Mouse (Mus musculus) thymus, adult 18-20 months (tissue): ENCODE results near the gene Ncaph2.

ENCODE experiments used
- DNase-seq, 2 experiments: peaks; one replicate each; pipeline ENCODE4 v3.0.0; 2022; ENCODE audit warnings: mixed read lengths in 2 of 2

The Ncaph2 gene

DNA sequence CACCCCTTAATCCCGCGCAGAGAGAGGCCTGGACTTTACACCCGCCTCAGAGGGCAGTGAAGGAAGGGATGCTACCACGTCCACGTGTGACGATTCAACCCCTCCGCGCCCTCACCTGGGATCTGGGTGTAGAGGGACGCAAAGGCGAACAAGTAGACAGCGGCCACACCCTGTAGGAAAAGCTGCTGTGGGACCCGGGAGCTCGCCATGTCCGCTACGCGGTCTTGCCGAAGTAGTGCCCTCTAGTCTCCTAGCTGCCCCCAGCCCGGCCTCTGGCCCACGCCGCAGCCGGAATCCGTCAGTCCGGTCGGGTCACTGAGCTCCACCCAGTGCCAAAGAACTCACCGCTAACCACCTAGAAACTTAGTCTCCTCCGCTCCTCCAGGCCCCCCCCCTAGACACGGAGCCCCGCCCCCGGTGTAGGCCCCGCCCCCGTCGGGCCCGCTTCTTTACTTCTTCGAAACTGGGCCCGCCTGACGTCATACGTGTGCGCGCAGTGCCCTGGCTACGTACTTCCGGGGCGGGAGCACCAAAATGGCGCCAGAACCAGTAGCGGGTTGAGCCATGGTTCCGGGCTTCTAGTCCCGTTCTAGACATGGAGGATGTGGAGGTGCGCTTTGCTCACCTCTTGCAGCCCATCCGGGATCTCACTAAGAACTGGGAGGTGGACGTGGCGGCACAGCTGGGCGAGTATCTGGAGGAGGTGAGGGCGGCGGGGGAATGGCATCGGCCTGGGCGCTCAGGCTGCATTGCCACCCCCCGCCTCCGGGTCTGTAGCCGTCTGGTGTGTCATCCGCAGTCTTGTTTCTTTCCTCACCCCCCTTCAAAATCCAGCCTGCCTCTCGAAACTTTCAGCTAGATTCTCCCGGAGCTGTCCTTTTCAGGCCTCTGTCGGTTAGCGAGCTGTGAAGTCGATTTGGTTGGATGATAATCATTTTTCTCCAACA lies at the start of gene Ncaph2, which contains the start of gene Lmf2:
Ncaph2 (plus strand) TSS at position 479 of the 947 bp plus-strand sequence.
Lmf2 (minus strand) TSS at position 419 of the 947 bp plus-strand sequence.
- DNase-seq: peak; percentile 89 to 90

- no peak for DNase-seq
These were observed 49.6 kb upstream of the Ncaph2 start for GRCm38 (mm10) chr15:89305966-89306365.

GRCm38 (mm10) chr15:89307461-89307860 lies 48.1 kb upstream of the Ncaph2 start:
- DNase-seq: no peak

DNA sequence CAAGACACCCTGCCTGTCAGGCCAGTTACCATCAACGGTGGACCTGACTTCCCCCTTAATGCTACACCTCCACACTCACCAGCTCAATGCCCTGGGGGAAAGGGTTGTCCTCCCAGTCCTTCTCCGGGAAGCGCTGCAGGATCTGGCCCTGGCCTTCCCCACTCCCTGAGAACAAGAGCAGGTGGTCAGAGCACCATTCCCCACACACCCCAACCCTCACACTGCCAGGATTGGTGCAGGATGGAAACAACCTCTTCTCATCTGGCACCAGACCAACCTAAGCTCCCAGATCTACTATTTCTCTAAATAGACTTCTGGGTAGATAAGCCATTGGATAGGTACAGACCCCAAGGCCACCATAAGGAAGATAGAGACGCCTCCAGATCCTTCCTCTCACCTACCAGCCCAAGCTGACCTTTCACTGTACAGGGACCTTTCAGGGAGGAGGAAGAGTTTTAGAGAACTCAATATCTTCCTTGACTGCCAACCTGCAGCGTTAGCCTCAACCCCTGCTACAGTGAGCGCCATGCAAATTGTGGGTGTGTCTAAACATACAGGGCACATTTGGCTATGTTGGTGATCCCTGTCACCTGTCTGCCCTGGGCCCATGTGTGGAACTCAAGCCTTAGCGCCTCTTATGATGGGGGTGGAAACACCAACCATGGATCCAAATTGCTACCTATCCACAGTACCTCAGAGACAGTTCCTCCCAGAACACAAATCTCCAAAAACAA lies 46.9 kb upstream of the Ncaph2 start:
- DNase-seq: no peak

GRCm38 (mm10) chr15:89309962-89310498 lies 45.5 kb upstream of the Ncaph2 start:
- DNase-seq: peak; percentile 73 to 87

DNA sequence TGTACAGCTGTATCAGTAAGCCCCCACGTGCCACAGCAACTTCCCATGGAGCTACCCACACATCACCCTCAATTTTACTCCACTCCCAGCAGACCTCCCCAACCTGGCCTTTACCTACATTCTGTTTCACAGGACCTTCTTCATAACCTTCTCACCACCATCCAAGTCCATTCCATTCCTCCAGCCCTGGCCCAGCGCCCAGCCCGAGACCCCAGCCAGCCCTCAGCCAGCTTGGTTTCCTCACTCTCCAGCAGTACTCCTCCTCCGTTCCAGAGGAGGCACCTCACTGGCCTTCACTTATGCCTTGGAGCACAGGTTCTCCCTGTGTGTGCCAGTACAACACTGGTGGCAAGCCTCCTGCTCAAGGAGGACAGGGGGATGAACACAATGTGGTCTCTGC lies 42.2 kb upstream of the Ncaph2 start:
- no peak for DNase-seq

DNA sequence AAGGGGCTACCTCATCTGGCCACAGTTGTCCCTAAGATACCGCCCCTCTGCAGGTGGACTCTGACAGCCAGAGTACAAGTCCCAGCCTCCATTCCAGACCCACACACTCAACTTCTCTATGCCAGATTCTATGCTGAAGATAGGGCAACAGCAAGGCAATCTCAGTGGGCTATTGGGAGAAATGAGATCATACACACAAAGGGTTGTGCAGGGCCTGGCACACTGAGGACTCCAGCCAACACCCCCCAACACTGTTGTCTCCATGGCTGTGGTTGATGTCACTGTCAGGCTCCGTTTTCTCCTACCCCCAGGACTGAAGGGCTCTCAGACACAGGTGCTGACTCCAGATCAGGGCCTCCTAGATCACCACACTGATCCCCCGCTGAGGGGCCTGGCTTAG lies 41.4 kb upstream of the Ncaph2 start:
- DNase-seq: no peak

DNA sequence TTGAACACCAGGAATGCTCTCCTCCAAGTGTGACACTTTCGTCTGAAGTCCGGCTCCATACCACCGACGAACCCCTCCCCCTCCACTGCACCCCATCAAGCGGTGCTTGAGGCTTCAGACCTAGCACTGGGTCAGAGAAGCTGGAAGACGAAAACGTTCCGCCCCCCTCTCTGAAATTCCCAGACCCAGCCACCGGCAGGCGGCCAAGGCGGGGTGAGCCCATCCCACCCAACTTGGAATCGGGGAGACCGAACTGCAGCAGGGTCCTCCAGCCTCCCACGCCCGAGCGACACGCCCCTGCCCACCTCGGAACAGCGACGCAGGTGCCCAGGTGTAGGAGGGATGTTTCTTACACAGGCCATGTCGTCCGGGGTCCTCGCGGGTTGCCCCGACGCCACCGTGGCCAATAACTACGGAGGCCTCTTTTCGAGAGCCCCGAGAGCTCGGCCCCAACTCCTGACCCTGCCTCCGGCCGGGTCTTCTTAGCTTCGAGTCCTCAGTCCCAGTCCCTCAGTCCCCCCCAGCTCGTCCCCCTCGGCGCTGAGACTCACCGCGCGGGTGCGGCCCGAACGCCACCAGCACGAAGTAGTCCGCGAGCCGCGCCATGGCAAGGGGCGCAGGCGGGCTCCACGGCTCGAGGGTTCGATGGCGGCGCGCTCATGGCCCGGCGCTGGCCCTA lies 40.9 kb upstream of the Ncaph2 start:
- DNase-seq: peak; percentile 51 to 56

DNA sequence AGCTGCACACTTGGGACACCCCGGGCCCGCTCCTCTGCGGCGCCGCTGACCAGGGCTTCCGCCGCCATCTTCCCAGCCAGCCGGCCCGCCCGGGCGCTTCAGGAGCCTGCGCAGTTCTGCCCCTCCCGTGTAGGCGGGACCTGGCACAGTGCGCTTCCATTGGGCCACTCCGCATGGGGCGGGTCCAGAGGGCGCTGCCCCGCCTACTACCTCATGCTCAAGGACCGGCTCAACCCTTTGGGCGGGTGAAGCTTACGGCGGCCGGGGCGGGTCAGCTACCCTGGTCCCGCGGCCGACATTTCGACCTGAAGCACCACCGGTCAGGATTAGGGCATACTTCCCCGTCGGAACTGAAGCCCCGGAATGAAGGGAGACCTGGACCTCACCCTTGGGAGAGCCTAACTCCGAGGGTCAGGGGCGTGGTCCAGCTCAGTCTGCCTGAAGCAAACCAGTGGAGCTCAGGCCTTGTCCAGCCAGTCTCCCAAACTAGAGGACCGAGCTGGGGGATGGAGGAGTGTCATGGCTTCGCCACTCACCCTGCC lies 40.3 kb upstream of the Ncaph2 start, which contains the start of gene Sbf1:
Sbf1 (minus strand) TSS at position 122 of the 542 bp plus-strand sequence.
- peak; percentile 95 to 96 for DNase-seq

DNA sequence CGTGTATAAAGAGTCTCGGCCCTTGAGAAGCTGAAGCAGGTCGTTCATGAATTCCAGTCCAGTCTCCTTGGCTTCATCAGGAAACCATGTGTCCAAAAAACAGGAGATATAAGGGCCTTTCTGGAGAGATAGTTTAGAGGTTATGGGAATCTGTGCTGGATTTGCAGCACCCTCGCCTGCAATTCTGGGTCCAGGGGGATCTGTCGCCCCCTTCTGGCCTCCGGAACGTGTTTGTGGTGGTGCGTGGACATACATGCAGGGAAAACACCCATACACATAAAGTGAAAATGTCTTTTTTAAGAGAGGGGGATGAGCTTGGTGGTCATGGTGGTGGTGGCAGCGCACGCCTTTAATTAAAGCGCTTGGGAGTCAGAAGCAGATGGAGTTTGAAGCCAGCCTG lies 39.4 kb upstream of the Ncaph2 start:
- peak in 1 of 2 experiments; percentile 34 for DNase-seq

DNA sequence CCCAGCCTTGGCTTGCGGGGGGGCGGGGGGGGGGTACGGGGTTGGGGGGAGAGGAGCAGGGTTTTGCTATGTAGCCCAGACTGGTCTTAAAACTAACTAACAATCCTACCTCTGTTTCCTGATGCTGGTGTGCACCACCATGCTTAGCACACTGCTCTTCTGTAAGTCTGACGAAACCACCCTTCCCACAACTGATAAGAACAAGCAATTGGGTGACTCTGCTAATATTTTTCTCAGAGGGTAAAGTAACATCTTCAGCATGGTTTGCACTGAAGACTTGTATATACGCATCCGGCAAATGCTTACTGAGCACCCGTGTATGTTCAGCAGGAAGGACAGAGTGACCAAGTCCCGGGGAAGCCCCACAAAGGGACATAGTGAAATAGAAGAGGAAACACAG lies 34.3 kb upstream of the Ncaph2 start:
- DNase-seq: no peak

DNA sequence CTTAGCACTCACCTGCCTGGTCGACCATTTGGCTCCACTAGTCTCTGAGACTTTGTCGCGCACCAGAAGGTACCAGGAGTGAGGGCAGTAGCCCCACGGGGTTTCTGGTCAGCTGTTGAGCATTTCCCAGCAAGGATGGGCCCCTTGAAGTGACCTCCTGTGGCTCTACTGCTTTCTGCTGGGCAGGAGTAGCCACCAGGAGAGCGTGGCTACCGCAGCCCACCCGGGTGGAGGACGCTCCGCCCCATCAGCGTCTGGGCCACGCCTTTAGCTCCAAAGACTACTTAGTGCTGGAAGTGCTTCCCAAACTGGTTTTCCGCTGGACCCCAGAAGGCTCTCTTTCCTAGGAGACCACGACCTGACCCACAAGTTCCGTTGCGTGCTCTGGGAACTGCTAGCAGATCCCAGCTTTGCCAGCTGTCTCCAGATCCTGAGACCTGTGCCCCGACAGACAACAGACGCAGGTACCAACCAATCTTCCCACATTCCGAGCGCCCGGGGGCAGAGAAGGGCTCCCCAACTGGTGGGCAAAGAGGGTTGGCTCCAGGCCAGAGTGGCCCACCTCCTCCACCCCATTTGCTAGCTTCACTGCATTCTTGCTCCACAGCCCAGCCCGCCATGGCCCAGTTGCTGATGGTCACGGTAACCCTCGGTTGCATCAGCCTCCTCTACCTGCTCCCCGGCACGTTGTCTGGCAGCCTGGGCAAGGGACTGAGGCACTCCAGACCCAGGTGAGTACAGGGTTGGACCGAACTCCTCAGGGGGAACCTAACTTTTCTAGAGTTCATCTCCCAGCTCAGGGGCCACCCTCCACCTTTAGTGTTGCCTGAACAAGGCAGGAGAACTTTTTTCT lies 32.6 kb upstream of the Ncaph2 start, which contains the start of gene Adm2:
Adm2 (plus strand) TSS at position 51 of the 853 bp plus-strand sequence.
- DNase-seq: no peak

- no peak for DNase-seq
These were observed 31.9 kb upstream of the Ncaph2 start for GRCm38 (mm10) chr15:89323656-89324055.

- DNase-seq: no peak
These were observed 29.1 kb upstream of the Ncaph2 start for GRCm38 (mm10) chr15:89326441-89326840.

GRCm38 (mm10) chr15:89334271-89334670 lies 21.2 kb upstream of the Ncaph2 start, which contains the start of gene Miox:
Gene Miox, plus strand, starts transcription at chr15:89334398.
- no peak for DNase-seq

DNA sequence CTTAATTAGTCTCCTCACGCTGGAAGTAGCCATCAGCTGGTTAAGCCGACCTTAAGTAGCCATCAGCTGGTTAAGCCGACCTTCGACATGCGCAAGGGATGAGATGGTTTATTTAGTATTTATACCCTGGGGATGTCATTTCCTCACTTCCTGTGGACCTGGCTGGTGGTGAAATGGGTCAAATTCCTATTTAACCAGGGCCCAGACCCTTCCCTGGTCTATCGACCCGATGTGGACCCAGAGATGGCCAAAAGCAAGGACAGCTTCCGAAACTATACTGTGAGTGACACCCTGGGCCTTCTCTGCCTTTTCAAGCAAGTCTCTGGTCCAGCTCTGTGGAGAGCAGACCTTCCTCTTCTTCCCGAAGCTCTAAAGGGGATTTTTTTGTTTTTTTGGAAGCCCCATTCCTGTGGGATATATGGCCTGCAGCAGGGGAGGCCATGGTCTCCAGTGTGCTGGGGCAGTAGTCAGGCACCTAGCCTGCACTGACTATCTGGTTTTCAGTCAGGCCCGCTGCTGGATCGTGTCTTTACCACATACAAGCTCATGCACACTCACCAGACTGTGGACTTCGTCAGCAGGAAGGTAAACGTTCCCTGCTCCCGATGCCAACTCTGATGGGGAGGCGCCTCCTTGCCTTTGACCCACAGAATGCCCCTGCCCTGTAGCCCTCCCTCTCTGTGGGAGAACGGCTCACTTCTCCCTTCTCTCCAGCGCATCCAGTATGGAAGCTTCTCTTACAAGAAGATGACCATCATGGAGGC lies 20.6 kb upstream of the Ncaph2 start:
- DNase-seq: no peak

DNA sequence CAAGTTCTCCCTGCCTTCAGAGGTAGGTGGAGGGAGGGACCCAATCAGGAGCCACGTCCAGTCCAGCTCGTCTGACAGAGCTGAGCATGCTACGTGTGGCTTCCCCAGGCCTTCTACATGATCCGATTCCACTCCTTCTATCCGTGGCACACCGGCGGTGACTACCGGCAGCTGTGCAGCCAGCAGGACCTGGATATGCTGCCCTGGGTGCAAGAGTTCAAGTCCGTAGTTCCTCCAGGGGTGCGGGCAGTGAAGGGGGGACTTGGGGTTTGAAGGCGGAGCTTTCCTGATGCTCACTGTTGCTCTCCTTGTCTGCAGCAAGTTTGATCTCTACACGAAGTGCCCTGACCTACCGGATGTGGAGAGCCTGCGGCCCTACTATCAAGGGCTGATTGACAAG lies 19.1 kb upstream of the Ncaph2 start:
- DNase-seq: no peak

DNA sequence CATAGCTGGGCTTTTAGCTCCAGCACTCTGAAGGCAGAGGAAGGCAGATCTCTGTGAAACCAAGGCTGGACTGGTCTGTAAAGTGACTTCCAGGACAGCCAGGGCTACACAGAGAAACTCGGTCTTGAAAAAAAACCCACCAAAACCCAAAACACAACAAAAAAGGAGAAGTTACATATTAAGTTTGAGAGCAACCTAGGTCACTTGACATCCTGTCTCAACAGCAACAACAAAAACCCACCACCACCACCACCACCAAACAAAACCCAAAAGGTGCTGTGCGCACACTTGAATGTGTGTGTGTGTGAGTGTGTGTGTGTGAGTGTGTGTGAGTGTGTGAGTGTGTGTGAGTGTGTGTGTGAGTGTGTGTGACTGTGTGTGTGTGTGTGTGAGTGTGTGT lies 15.8 kb upstream of the Ncaph2 start:
- no peak for DNase-seq

DNA sequence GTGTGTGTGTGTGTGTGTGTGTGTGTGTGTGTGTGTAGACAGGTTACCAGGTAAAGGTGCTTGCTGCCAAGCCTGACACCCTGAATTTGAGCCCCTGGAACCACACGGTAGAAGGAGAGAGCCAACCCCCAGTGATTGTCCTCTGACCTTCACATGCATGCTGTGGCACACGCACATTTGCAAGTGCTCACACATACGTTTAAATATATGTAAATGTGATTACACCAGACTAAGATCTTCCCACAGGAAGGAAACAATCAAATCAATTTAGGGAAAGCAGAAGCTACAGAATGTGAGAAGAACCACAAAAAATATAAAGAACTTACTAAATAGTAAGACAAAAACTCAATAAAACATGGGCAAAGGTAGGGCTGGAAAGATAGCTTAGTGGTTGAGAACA lies 15.4 kb upstream of the Ncaph2 start:
- DNase-seq: no peak

GRCm38 (mm10) chr15:89341678-89342077 lies 13.8 kb upstream of the Ncaph2 start:
- no peak for DNase-seq

DNA sequence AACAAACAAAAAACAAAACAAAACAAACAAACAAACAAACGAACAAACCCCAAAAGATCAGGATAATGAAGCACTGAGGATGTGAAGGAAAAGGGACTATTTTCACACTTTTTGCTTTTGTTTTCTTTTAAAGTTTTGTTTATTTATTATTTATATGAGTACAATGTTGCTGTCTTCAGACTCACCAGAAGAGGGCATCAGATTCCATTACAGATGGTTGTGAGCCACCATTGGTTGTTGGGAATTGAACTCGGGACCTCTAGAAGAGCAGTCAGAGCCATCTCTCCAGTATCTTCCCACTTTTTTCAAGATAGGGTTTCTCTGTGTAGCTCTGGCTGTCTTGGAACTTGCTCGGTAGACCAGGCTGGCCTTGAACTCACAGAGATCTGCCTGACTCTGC lies 12.2 kb upstream of the Ncaph2 start:
- DNase-seq: no peak
